Mouse (Mus musculus) lung, adult 2 months (tissue): ENCODE data around the gene Nat10.

ENCODE experiments used
- CTCF ChIP-seq: fragments of 200-500 bp; IDR thresholded peaks from 2 replicates; pipeline ENCODE4 v1.5.1; 2011; ENCODE audit warnings: mild to moderate bottlenecking, low read length, control low read depth; ENCODE audit not compliant: insufficient read depth
- POLR2A ChIP-seq: fragments of 200-500 bp; IDR thresholded peaks from 2 replicates; pipeline ENCODE4 v1.6.1; 2011; ENCODE audit warnings: low read depth, mild to moderate bottlenecking, control low read depth, low read length, borderline replicate concordance; ENCODE audit errors: extremely low read depth

DNA sequence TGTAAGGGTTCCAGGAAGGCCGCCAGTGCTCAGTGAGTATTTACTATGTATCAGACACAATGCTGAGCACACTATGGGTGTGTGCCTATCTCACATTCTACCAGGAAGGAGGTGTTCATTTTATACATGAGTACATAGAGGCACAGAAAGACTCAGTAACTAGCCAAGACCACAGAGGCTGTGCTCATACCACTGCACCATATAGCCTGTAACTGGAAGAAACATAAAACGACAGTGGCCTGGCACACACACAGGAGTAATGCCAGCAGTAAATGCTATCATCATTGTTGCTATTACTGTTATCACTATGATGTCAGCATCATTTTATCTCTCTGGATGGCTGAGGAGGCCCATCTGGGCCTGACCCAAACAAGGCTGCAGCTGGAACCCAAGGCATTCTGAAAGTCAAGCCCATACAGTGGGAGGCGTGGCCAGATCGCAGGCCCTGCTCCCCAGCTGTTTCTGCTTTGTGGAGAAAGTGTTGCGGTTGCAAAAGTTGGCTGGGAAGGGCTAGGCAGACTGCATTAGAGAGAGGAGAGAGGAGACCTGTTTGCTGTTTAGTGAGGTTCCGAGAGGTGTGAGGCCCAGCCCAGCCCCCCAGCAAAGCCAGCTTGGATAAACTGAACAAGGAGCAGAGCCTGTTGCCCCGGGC is 76.0 kb downstream of the Nat10 start:
- TF ChIP-seq CTCF (no peak), POLR2A (no peak)
